Mouse (Mus musculus) limb, embryonic 12.5 days (tissue): ENCODE data around the gene Prkce. TPM values are rescaled to one million over a fixed set of nuclear protein-coding genes. Genes with fewer than 3 reads are reported as not detected.
"Not testable (repeated sequence)": the region's sequence is repeated elsewhere in the genome, so short reads cannot be mapped to it uniquely, and the experiment has no call there.

Experiments
- ATAC-seq: fragments of 200-750 bp; cut with Nextera tagmentation; 2 replicates; pipeline ENCODE4 v1.8.0; 2017; ENCODE audit warnings: low read depth, moderate TSS enrichment; ENCODE audit not compliant: insufficient number of reproducible peaks, insufficient read depth, low FRiP score, low TSS enrichment
- H3K27ac ChIP-seq: fragments of 300-500 bp; sonication (generic); 2 replicates; pipeline ENCODE4 v1.5.1; 2016; ENCODE audit warnings: mild to moderate bottlenecking, moderate library complexity
- H3K27me3 ChIP-seq: fragments of 300-500 bp; sonication (generic); 2 replicates; pipeline ENCODE4 v1.6.1; 2016; ENCODE audit warnings: mild to moderate bottlenecking, moderate library complexity
- H3K36me3 ChIP-seq: fragments of 300-500 bp; sonication (generic); 2 replicates; pipeline ENCODE4 v1.6.1; 2016; ENCODE audit warnings: mild to moderate bottlenecking, moderate library complexity
- H3K4me1 ChIP-seq: fragments of 300-500 bp; sonication (generic); replicated peaks from 2 replicates; pipeline ENCODE4 v1.6.1; 2016
- H3K4me2 ChIP-seq: fragments of 300-500 bp; sonication (generic); 2 replicates; pipeline ENCODE4 v1.6.1; 2016; ENCODE audit warnings: mild to moderate bottlenecking, moderate library complexity
- H3K4me3 ChIP-seq: fragments of 300-500 bp; sonication (generic); replicated peaks from 2 replicates; pipeline ENCODE4 v1.5.1; 2016; ENCODE audit warnings: mild to moderate bottlenecking
- H3K9ac ChIP-seq: fragments of 300-500 bp; sonication (generic); replicated peaks from 2 replicates; pipeline ENCODE4 v1.6.1; 2016; ENCODE audit warnings: mild to moderate bottlenecking, moderate library complexity
- H3K9me3 ChIP-seq: fragments of 300-500 bp; sonication (generic); 2 replicates; pipeline ENCODE4 v1.6.1; 2016; ENCODE audit warnings: mild to moderate bottlenecking, moderate library complexity
- WGBS: fragments of 180-500 bp; shearing (Covaris S2); methylation state at CpG from one replicate; pipeline ENCODE4 v1.1.7; 2016; 5-methylcytosine and 5-hydroxymethylcytosine counted together
- polyA plus RNA-seq: library from polyadenylated mRNA; unstranded; fragments of >200 nt; fragmentation: Nextera tagmentation; extraction: Ambion mirVana; gene quantifications from 2 replicates; pipeline ENCODE4 v1.2.1, GENCODE M21; 2016

Gene Prkce
- polyA plus RNA-seq, 1 experiment from 2014 or later = 7.7 TPM

DNA sequence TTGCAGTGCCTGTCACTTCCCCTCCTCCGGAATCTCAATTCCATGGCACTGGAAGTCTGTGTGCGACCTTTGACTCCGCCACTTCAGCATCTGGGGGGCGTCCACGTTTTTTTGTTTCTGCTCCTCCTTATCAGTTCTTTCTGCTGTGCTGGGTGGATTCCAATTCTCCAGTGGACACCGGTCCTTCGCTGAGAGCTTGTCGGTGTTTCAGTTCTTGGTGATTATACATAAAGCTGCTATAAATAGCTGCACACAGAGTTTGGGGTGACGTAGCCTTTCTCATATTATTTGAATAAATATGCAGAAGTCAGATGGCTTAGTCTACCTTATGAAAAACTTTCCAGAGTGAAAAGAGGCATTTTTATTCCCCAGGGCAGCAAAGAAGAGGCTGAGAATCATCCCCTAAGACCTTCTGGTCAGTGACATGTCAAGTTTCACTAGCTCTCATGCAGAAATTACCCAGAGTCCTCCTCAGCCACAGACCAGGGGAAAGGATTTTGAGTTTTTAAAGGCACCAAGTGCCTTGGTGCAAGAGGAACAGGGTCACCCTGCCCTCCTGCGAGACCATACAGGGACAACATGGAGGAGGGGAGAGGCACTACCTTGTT is 299.8 kb downstream of the Prkce start:
- no peak overlapping the region for H3K27ac ChIP-seq
- no peaks in the 10 kb centered on the region for H3K27me3 ChIP-seq
- no peak for ATAC-seq
- no peak overlapping the region for H3K4me2 ChIP-seq
- no peak overlapping the region for H3K4me3 ChIP-seq
- no peaks in the 10 kb centered on the region for H3K36me3 ChIP-seq
- 74% methylated on average over 10 of the region's 10 CpGs for WGBS
- H3K9ac ChIP-seq = no peak overlapping the region
- no peaks in the 10 kb centered on the region for H3K9me3 ChIP-seq
- H3K4me1 ChIP-seq = peaks cover 17% of the 10 kb centered on the region

DNA sequence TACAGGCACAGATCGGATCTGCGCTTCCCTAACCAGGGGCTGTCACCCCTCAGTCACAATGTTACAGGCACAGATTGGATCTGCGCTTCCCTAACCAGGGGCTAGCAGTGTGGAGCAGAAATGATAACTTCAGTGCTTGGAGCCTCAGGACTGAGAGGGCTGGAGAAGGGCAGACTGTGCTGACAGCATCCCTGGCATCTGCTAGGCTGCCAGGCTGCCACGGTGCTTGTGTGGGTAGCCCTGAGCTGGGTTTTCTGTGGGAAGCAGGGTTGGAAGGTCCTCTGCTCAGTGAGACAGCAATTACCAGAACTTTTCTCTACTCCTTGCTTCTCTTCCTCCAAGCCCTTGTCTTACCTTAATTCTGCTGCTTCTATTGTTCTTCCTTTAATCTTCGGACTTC is 300.4 kb downstream of the Prkce start:
- Histone ChIP-seq H3K4me3 (no peak overlapping the region), H3K4me1 (peaks cover 17% of the 10 kb centered on the region)

DNA sequence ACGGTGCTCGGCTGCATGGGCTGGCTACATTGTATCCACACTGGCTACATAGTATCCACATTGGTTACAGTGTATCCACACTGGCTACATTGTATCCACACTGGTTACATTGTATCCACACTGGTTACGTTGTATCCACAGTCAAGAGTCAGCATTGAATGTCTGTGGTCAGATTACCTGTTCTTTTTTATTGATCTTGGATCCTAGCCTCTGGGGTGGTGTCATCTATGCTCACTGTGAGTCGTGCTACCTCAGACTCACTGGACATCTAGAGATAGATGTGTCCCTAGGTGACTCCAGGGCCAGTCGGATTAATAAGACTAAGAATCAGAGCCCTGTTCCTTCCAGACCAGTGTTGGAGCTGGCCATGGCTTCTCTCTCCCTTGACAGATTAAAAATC is 302.6 kb downstream of the Prkce start:
- no peak overlapping the region for H3K27ac ChIP-seq
- H3K4me3 ChIP-seq = no peak overlapping the region
- H3K27me3 ChIP-seq = no peaks in the 10 kb centered on the region
- H3K4me2 ChIP-seq = no peak overlapping the region
- ATAC-seq = no peak
- no peak overlapping the region for H3K9ac ChIP-seq
- no peaks in the 10 kb centered on the region for H3K36me3 ChIP-seq
- H3K9me3 ChIP-seq = no peaks in the 10 kb centered on the region
- 90% methylated on average over 5 of the region's 5 CpGs for WGBS
- peaks cover 14% of the 10 kb centered on the region for H3K4me1 ChIP-seq

More for the DNA sequence above, 300.4 kb downstream of the Prkce start:
- H3K27me3 ChIP-seq = no peaks in the 10 kb centered on the region
- H3K27ac ChIP-seq = no peak overlapping the region
- 78% methylated on average over 5 of the region's 5 CpGs for WGBS
- no peaks in the 10 kb centered on the region for H3K36me3 ChIP-seq
- no peak overlapping the region for H3K4me2 ChIP-seq
- no peaks in the 10 kb centered on the region for H3K9me3 ChIP-seq
- ATAC-seq = no peak
- H3K9ac ChIP-seq = no peak overlapping the region

DNA sequence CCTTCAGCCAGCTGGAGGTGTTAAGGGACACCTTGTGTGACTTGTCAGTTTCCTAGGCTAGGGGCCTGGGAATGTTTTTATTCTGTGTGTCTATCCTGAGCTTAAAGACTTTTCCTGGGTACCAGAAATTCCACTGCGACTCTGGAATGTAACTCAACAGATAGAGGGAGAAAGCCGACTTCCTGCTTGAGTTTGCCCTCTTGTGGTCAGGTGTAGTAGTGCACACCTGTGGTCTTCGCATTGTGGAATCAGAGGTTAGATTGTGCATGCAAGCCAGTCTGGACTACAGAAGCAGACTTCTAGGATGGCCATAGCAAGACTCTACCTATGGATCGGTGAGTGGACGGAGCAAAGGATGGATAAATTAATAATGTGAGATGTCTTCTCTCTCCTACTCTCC is 304.1 kb downstream of the Prkce start:
- no peaks in the 10 kb centered on the region for H3K36me3 ChIP-seq
- ATAC-seq = no peak
- no peaks in the 10 kb centered on the region for H3K9me3 ChIP-seq
- H3K27me3 ChIP-seq = no peaks in the 10 kb centered on the region
- no peak overlapping the region for H3K27ac ChIP-seq
- H3K4me2 ChIP-seq = no peak overlapping the region
- H3K4me1 ChIP-seq = peaks cover 13% of the 10 kb centered on the region
- no peak overlapping the region for H3K9ac ChIP-seq
- H3K4me3 ChIP-seq = no peak overlapping the region
- 37% methylated on average over 5 of the region's 5 CpGs for WGBS

DNA sequence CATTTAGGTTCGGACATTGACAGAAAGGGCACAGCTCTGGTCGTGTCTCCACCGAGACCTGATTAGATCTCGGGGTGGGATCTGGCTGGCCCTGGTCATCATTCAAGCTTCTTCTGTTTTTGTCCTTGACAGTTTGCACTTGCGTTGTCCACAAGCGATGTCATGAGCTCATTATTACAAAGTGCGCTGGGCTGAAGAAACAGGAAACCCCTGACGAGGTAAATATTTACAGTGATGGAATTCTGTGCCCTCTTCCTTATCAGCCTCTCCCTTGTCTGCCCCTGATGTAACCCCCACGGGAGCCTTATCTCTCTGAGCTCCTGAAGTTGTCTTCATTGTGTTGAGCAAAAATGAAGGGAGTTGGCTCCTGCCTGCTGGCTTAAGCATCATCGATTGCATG is 309.1 kb downstream of the Prkce start:
- Histone ChIP-seq H3K4me2 (no peak overlapping the region), H3K9ac (no peak overlapping the region), H3K9me3 (no peaks in the 10 kb centered on the region), H3K4me3 (no peak overlapping the region), H3K27ac (no peak overlapping the region), H3K36me3 (no peaks in the 10 kb centered on the region), H3K4me1 (no peaks in the 10 kb centered on the region), H3K27me3 (no peaks in the 10 kb centered on the region)
- WGBS = 82% methylated on average over 10 of the region's 10 CpGs
- ATAC-seq = no peak

DNA sequence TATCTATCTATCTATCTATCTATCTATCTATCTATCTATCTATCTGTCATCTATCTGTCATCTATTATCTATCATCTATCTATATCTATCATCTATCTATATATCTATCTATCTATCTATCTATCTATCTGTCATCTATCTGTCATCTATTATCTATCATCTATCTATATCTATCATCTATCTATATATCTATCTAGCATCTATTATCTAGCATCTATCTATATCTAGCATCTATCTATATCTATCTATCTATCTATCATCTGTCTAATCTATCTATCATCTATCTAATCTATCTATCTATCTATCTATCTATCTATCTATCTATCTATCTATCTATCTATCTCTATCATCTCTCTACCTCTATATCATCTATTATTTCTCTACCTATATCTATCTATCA is 309.8 kb downstream of the Prkce start:
- not testable (repeated sequence) for H3K9me3 ChIP-seq, H3K4me1 ChIP-seq, H3K36me3 ChIP-seq, H3K27ac ChIP-seq, H3K27me3 ChIP-seq, H3K4me2 ChIP-seq, H3K4me3 ChIP-seq, ATAC-seq, H3K9ac ChIP-seq

DNA sequence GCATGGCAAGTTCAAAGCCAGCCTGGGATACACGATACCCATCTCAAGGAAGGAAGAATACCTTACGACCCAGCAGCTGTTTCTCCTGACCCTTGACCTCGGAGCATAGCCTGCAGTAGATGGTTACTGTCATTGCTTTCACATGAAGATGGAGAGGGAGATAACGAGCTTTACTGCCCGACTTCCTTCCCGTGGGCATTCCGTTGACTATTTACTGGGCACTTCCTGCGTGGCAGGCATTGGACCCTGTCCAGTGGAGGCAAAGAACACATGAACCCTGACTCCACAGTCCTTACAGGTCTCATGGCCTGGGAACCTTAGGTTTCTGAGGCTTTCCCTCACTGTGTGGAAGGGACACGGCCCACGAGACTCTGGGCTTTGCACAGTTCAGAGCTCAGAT is 311.8 kb downstream of the Prkce start:
- no peaks in the 10 kb centered on the region for H3K9me3 ChIP-seq
- WGBS = 76% methylated on average over 10 of the region's 10 CpGs
- no peak overlapping the region for H3K4me2 ChIP-seq
- H3K27me3 ChIP-seq = no peaks in the 10 kb centered on the region
- ATAC-seq = no peak
- H3K4me3 ChIP-seq = no peak overlapping the region
- no peaks in the 10 kb centered on the region for H3K36me3 ChIP-seq
- H3K9ac ChIP-seq = no peak overlapping the region
- H3K4me1 ChIP-seq = no peaks in the 10 kb centered on the region
- no peak overlapping the region for H3K27ac ChIP-seq

DNA sequence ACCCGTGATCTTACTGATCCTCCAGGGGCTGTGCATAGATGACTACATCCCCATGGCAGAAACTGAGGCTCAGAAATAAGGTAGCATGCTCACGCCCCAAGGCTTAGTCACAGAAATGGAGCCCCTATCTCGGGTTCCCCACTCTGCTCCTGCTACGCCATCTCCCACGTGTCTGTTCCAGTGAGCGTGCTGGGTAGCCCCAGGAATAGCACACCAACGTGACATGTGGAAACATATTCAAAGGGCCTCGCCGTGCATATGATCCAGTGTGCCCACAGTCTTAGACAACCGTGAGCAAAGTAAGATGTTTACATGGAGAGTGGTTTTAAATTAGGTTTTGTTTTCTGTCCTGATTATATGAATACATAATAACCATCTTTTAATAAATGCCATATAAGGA is 315.1 kb downstream of the Prkce start:
- no peak overlapping the region for H3K4me2 ChIP-seq
- ATAC-seq = no peak
- H3K36me3 ChIP-seq = no peaks in the 10 kb centered on the region
- H3K9ac ChIP-seq = no peak overlapping the region
- H3K27me3 ChIP-seq = no peaks in the 10 kb centered on the region
- 90% methylated on average over 10 of the region's 10 CpGs for WGBS
- H3K4me3 ChIP-seq = no peak overlapping the region
- H3K4me1 ChIP-seq = no peaks in the 10 kb centered on the region
- no peak overlapping the region for H3K27ac ChIP-seq
- no peaks in the 10 kb centered on the region for H3K9me3 ChIP-seq

DNA sequence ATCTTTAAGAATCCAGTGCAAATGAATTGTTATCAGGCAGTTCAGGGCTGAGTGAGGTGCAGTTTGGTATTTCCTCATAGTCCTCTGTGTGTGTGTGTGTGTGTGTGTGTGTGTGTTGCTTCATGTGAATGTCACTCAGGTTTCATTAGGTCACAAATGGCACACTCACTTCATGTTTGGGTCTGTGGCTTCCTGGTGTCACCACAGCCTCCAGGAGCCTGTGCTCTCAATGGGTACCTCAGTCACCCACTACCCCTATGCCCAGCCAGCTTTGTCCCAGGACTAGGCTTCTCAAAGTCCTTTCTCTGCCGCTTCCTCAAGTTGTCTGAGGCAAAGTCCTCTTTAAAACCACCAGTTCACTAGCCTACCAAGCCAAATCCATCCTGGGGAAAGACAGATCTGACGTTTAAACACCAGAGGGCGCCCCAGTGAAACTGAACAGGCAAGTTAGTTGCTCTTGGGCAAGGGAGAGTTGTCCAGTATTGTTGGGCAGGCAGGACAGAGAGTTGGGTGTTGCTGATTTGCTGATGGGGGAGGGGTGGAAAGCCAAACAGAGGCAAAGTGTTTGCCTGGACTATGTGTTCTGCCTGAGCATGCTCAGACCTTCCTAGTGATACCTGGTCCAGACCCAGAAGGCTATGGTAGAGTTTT is 316.6 kb downstream of the Prkce start:
- Histone ChIP-seq H3K4me1 (no peaks in the 10 kb centered on the region), H3K9ac (no peak overlapping the region), H3K9me3 (no peaks in the 10 kb centered on the region), H3K4me3 (no peak overlapping the region), H3K27ac (no peak overlapping the region), H3K4me2 (no peak overlapping the region), H3K27me3 (no peaks in the 10 kb centered on the region), H3K36me3 (no peaks in the 10 kb centered on the region)
- peak; percentile 31; the same call in 1 of the 2 replicates for ATAC-seq
- WGBS = 6% methylated on average over 3 of the region's 3 CpGs

DNA sequence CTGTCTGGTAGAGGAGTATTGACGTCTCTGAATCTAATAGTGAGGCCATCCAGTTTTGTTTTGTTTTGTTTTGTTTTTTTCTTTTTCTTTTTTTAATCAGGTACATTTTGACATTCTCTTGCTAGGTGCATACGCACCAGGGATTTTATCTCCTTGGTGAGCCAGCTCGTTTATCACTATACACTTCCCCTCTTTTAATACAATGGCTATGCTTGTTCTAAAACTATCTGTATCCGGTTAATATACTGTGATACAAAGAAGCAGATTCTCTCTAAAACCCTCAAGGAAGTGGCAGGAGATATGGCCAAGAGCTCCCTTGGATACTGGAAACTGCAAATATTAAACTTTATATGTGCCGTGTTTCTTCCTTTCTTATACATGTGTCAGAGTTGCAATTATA is 319.1 kb downstream of the Prkce start:
- Histone ChIP-seq H3K4me1 (no peaks in the 10 kb centered on the region), H3K4me3 (no peak overlapping the region), H3K27me3 (no peaks in the 10 kb centered on the region), H3K27ac (no peak overlapping the region), H3K9me3 (no peaks in the 10 kb centered on the region), H3K4me2 (no peak overlapping the region), H3K9ac (no peak overlapping the region), H3K36me3 (peaks cover 4% of the 10 kb centered on the region; the same call in 1 of the 2 replicates)
- ATAC-seq = no peak
- WGBS = 88% methylated on average over 5 of the region's 5 CpGs

DNA sequence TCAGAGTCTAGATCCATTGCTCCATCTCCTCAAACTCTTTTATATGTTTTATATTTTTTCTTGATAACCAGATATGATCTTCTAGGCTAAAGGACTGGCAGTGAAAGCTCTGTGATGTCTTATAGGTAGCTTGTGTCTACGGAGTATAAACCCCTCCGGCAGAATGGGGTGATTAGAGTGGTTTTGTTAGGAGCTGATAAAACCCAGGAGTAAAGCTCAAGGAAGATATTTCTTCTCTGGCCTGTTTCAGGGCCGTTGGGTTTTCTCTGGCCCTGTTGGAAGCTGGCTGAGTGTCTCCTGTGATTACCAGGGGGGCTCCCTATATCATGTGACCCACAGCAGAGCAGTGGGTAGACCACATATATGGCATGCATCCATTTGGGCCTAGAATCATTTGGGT is 319.9 kb downstream of the Prkce start:
- WGBS = 85% methylated on average over 3 of the region's 3 CpGs

DNA sequence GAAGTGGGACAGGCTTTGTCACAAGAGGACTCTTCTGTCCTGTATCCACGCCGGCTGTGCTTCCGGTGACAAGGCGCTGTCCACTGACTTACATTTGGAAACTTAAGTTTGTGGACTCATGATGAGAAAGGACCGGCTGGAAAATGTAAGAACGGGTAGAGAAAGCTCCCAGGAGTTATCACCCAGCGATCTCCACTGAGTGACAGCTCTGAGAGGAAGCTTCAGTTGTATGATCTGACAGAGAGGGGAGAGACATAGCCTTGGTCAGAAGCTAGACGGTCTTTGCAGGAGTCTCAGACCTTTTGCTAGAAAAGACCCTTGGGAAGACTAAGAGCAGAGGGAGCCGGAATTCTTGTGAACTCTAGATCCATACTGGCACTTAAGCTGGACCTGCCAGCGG is 322.2 kb downstream of the Prkce start:
- Histone ChIP-seq H3K9ac (no peak overlapping the region), H3K27ac (no peak overlapping the region), H3K4me1 (peaks cover 11% of the 10 kb centered on the region), H3K4me3 (no peak overlapping the region), H3K27me3 (no peaks in the 10 kb centered on the region), H3K9me3 (no peaks in the 10 kb centered on the region), H3K4me2 (no peak overlapping the region), H3K36me3 (peaks cover 4% of the 10 kb centered on the region; the same call in 1 of the 2 replicates)
- ATAC-seq = no peak
- WGBS = 93% methylated on average over 10 of the region's 10 CpGs

More for the DNA sequence above, 319.9 kb downstream of the Prkce start:
- H3K4me1 ChIP-seq = no peaks in the 10 kb centered on the region
- H3K9me3 ChIP-seq = no peaks in the 10 kb centered on the region
- no peaks in the 10 kb centered on the region for H3K27me3 ChIP-seq
- no peak overlapping the region for H3K9ac ChIP-seq
- no peak overlapping the region for H3K4me2 ChIP-seq
- H3K27ac ChIP-seq = no peak overlapping the region
- no peak overlapping the region for H3K4me3 ChIP-seq
- H3K36me3 ChIP-seq = peaks cover 4% of the 10 kb centered on the region; the same call in 1 of the 2 replicates
- no peak for ATAC-seq
